Mouse (Mus musculus): Measurements from ENCODE around the gene Dapk1.

- TF ChIP-seq GATA1 (IDR thresholded peaks at IDR 0.05; ENCODE audit: low read length) (no peak), TAL1 (IDR thresholded peaks at IDR 0.05; ENCODE audit: low read length) (no peak)
Observed at GRCm38 (mm10) chr13:60731001-60731400, 129.3 kb downstream of the Dapk1 start.

Data from erythroblast, embryonic 14.5 days (primary cell).